Mouse (Mus musculus): ENCODE measurements around the gene Unc45a. TPM values are rescaled to one million over a fixed set of nuclear protein-coding genes. Genes with fewer than 3 reads are reported as not detected.

Gene Unc45a
- polyA plus RNA-seq (2012; fragmentation: generic; extraction: Trizol) = 10 to 100 TPM; 17.4 to 26.2 TPM

DNA sequence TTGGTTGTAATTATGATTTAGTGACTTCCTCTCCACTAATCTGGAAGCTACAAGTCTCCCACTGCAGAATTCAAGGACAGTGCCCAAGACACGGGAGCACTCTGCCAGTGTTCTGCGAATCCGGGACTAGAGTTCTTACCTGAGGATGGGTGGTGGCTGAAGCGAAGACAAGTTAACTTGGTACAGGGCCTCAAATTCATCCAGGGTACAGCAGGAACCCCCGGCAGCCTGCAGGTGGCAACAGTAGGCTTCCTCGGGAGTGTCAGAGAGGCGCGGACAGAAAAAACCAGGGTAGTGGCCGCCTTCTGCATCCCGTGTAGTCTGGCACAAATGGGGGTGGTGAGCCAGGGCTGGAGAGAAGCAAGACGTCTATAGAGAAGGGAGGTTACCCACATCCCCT is at the start of gene Unc45a:
TSS of gene Unc45a (minus strand) at position 213 of the 400 bp plus-strand sequence.

DNA sequence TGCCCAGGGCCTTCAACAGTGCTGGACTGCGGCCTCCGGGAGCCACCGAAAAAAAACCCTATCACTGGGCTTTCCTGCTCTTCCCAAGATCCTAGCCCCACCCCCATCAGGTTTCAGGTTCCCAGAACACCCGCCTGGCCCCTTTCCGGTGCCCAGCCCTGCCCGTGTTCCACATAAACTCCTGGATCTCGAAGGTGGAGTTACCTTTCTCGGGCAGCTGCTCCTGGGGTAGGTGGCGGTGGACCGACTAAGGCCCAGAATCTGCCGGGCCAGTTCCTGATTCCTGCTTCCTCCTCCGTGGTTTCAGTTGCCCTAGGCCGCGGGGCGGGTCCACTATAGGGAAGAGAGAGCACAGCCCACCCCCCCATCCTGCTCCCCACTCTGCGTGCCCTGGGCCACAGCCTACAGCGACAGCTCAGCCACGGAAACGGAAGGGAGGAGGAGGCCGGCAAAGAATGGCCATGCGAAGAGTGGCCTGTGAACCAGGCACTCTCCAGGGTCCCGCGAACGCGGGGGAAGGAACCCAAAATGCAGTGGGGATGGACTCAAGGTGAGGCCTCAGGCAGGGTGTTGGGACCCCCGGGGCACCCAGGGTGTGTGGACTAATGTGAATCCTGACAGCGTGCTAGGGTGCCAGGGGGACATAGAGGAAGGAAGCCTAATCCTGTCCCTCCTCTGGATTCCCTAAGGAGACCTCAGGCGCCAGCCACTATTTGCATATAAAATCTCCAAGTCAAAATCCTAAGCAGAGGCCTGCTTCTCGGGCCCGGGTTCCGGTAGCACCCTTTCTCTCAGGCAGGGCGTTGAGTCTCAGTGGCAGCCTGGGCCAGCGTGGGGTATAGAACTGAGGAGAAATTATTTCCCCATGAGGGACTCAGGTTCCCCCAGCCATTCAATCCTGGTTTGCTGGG is 47.1 kb upstream of the Unc45a start, which contains the start of gene Fes:
TSS of gene Fes (minus strand) at position 314 of the 911 bp plus-strand sequence.

DNA sequence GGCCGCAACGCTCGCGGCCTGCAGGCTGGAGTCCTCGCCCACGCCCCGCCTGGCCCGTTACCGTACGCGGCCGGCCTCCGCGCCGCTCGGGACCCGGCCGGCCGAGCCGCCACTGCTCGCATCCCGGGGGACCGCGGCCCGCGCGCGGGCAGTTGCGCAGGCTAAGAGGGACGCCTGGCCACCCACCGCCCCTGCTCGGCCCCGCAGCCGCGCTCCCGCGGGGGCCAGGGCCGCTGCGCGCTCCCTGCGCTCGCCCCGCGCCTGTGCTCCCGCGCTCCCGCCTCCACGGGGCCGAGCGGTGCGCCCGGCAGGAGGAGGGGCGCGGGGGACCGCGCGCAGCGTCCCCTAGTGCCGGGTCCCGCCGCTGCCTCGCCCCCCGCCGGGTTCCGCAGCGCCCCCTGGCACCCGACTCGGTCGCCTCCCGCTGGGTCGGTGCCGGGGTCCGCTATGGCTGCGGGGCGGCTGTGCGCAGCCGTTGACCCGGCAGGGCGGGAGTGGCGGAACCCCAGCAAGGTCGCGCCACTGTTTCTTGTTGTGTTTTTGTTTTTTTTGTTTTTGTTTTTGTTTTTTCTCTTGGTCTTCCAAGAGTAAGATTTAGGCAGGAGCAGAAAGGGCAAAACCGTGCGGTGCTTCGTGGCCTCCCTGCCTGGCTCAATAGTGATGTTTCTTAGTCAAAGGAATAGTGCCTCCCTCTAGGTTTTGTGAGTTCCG is 30.4 kb upstream of the Unc45a start, which contains the start of gene Man2a2:
TSS of gene Man2a2 (minus strand) at position 335 of the 711 bp plus-strand sequence.

DNA sequence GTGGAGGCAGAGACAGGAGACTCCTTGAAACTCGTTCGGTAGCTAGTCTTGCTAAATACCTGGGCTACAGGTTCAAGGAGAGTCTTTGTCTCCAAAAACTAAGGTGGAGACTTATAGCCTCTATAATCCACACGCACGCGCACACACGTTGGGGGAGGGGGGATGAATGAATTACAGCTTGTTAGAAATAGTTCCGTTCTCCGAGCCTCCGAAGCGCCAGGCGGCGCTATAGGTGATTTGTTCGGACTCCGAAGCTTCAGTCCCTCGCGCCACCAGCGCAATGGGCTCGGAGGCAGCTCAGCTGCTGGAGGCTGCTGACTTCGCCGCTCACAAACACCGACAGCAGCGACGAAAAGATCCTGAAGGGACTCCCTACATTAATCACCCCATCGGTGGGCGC is 2.1 kb upstream of the Unc45a start, which contains the start of gene Hddc3:
TSS of gene Hddc3 (plus strand) at position 247 of the 400 bp plus-strand sequence.

DNA sequence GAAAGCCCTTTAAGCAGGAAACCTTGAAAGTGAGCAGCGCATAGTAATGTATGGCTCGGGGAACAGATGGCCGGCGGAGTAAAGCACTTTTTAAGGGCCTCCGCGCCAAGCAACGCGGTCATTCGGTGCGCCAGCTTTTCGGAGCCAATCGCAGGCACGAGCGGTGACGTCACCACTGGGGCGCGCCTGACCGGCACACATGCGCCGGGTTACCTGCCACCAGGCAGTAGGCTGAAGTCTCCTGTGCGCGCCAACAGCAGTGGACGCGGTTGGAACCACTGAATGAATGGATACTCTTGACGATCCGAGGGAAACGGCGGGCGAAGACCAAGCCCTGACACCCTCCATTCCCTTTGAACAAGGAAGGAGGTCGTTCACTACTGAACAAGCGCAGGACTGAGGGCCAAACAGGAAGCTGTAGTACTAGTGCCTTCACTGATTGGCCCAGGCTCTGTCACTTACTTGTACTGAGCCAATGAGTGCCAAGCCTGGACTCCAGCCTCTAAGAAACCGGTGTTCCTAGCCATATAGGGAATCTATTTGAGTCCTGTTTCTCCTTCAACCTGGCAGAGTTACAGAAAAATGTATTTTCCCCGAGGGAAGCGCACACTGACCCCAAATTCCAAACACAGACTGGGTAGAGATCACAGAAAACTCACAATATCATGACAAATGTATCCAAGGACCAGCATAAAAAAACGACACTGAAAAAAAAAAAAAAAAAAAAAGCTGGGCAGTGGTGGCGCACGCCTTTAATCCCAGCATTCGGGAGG is 16.6 kb downstream of the Unc45a start, which contains the start of gene Rccd1:
TSS of gene Rccd1 (minus strand) at position 412 of the 773 bp plus-strand sequence.

DNA sequence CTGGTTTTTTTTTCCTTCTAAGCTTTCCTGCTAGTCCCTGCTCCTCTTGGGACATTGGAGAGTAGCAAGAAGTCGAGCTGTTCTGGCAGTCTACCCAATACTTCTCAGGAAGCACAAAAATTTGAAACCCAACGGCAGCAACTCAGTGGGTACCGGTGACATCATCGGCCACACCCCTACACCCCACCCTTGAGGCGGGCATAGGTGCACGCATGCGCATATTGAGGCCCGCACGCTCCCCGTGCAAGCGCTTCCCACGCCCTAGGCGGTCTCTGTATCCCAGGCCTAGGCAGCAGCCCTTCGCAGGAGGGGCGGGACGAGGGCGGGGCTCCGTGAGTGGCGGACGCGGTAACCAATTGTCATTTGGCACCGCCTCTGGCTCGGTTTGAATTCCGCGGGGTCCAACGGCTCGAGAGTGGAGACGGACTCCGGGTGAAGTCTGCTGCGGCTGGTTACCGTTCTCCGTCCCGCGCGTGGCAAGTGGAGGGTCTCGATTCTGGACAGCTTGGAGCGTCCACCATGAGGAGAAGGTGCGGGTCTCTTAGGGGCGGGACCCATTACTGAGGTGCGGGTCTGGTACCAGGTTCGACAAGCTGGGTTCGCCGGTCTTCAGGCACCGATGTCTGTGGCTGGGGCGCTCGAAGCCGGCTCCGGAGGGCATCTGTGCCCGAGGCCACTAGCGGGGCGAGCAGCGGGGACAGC is 46.6 kb downstream of the Unc45a start, which contains the start of gene Prc1:
TSS of gene Prc1 (plus strand) at position 389 of the 702 bp plus-strand sequence.

Other genes starting within 250 kb of the Unc45a start
- gene Idh2, start 225.6 kb downstream of the Unc45a start, polyA plus RNA-seq (2012; fragmentation: generic; extraction: Trizol) = 100 to 1,000 TPM; 125 to 228 TPM
- gene Sema4b, start 154.2 kb downstream of the Unc45a start, polyA plus RNA-seq (2012; fragmentation: generic; extraction: Trizol) = 10 to 100 TPM in 1 of 2 experiments, 1 to 10 TPM in 1; 3.0 to 16.2 TPM
- gene Cib1, start 108.2 kb downstream of the Unc45a start, polyA plus RNA-seq (2012; fragmentation: generic; extraction: Trizol) = 100 to 1,000 TPM in 1 of 2 experiments, 10 to 100 TPM in 1; 74.6 to 126 TPM
- under 1 TPM; 0.25 to 0.87 TPM for gene Gdpgp1, start 108.1 kb downstream of the Unc45a start, polyA plus RNA-seq (2012; fragmentation: generic; extraction: Trizol)
- gene Ttll13, start 94.6 kb downstream of the Unc45a start, polyA plus RNA-seq (2012; fragmentation: generic; extraction: Trizol) = under 1 TPM; 0.02 to 0.85 TPM
- gene Ngrn, start 79.8 kb downstream of the Unc45a start, polyA plus RNA-seq (2012; fragmentation: generic; extraction: Trizol) = 10 to 100 TPM in 1 of 2 experiments, 1 to 10 TPM in 1; 8.6 to 32.7 TPM
- 1 to 10 TPM in 1 of 2 experiments, under 1 TPM in 1; 0.70 to 6.3 TPM for gene Vps33b, start 71.4 kb downstream of the Unc45a start, polyA plus RNA-seq (2012; fragmentation: generic; extraction: Trizol)
- gene Prc1, start 46.6 kb downstream of the Unc45a start, polyA plus RNA-seq (2012; fragmentation: generic; extraction: Trizol) = 10 to 100 TPM in 1 of 2 experiments, 1 to 10 TPM in 1; 4.9 to 55.9 TPM
- gene Rccd1, start 16.6 kb downstream of the Unc45a start, polyA plus RNA-seq (2012; fragmentation: generic; extraction: Trizol) = 1 to 10 TPM; 1.6 to 3.4 TPM
- gene Hddc3, start 2.1 kb upstream of the Unc45a start, polyA plus RNA-seq (2012; fragmentation: generic; extraction: Trizol) = 10 to 100 TPM; 14.2 to 69.1 TPM
- gene Man2a2, start 30.4 kb upstream of the Unc45a start, polyA plus RNA-seq (2012; fragmentation: generic; extraction: Trizol) = 10 to 100 TPM in 1 of 2 experiments, 1 to 10 TPM in 1; 1.4 to 35.0 TPM
- 1 to 10 TPM in 1 of 2 experiments, under 1 TPM in 1; 0.11 to 1.1 TPM for gene Fes, start 46.9 kb upstream of the Unc45a start, polyA plus RNA-seq (2012; fragmentation: generic; extraction: Trizol)
- gene Furin, start 64.4 kb upstream of the Unc45a start, polyA plus RNA-seq (2012; fragmentation: generic; extraction: Trizol) = 10 to 100 TPM; 12.8 to 50.9 TPM
- gene Blm, start 194.1 kb upstream of the Unc45a start, polyA plus RNA-seq (2012; fragmentation: generic; extraction: Trizol) = 1 to 10 TPM in 1 of 2 experiments, under 1 TPM in 1; 0.37 to 1.4 TPM

Measured in C3H10T1/2 (cell line).